Mouse (Mus musculus) stomach, postnatal 0 days (tissue): ENCODE data around the gene Armh2.

Source experiments
- CTCF ChIP-seq: IDR thresholded peaks from 2 replicates; pipeline ENCODE4 v1.5.1; 2016; ENCODE audit warnings: antibody characterized with exemption, low read depth, mild to moderate bottlenecking, moderate library complexity
- EP300 ChIP-seq: optimal IDR thresholded peaks from 2 replicates; pipeline ENCODE3; 2016; ENCODE audit warnings: antibody characterized with exemption

DNA sequence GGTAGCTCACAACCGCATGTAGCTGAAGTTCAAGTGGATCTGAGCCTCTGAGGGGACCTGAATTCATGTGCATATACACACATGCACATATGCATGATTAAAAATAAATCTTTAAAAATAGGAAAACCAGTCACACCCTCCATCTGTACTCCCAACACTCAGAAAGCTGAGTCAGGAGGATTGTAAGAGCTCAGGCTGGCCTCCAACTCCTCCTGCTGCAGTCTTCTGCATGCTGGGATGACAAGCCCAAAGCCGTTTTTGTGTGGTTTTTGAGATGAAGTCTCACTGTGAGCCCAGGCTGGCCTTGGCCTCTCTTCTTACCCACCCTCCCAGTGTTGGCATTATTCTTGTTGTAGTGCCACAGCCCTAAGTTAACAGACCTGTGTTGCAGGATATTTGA, 37.0 kb downstream of the Armh2 start:
- TF ChIP-seq EP300 = no peak
- TF ChIP-seq CTCF = no peak
